ENCODE assay signal across 11 mouse cellular contexts in the genomic region with DNA sequence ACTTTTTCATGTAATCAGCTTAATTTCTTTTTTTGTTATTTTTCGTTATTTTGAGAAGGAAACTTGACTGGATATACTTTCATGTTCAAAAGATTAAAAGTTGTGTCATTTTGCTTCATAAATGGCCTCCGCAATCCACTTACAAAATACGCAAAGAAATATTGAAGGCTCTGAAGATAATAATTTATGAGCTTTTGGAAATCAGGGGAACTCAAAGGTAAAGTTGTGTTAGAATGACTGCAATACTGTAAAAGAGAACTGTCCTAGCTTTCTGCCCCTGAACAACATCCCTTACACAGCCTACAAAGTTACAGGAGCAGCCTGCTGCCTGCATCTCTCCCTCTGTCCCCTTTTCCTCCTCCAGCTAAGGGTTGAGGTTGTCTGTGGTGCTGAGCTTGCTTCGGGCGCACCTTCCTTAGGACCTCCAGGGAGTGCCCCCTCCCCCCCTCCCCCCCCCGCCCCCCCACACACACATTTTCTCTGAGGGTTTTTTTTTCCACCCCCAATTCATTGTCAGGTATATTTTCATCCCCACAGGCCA.
DNase-seq lines count a peak whose midpoint lies in the region; ATAC-seq lines count a peak whose summit lies in the region.
"Had no signal": no experiment of that assay in that cellular context is flagged by ENCODE, and none has a peak within 500 bp of the region (broad histone marks: within the 10 kb centered on the region; RNA-seq: fewer than 3 reads in every experiment).

No protein-coding gene starts in this region.

- H3K4me3 ChIP-seq in heart, embryonic 12.5 days, result no peak overlapping the region
- no peak overlapping the region for H3K4me3 ChIP-seq in hindbrain, embryonic 10.5 days
- peak overlapping the region; percentile 58; the same call in 1 of the 2 replicates for H3K4me3 ChIP-seq in limb, embryonic 10.5 days
- no peak overlapping the region for H3K4me3 ChIP-seq in forebrain, embryonic 16.5 days (replicated peaks; ENCODE audit: low read length)

- H3K9me3 ChIP-seq in heart, embryonic 12.5 days (replicated peaks), result no peaks in the 10 kb centered on the region
- H3K9me3 ChIP-seq in hindbrain, embryonic 10.5 days, result no peaks in the 10 kb centered on the region
- no peaks in the 10 kb centered on the region for H3K9me3 ChIP-seq in limb, embryonic 10.5 days (replicated peaks)
- H3K9me3 ChIP-seq in forebrain, embryonic 16.5 days (ENCODE audit: control insufficient read depth, low read length), result no peaks in the 10 kb centered on the region

- H3K4me2 ChIP-seq in heart, embryonic 12.5 days, result 0 out of 2 replicates have a peak overlapping the region, but pooled peaks have one; percentile 82
- no peak overlapping the region for H3K4me2 ChIP-seq in forebrain, embryonic 16.5 days (ENCODE audit: low read length)

- H3K27me3 ChIP-seq in heart, embryonic 12.5 days (replicated peaks), result peaks cover 11% of the 10 kb centered on the region; the same call in 1 of the 2 replicates
- H3K27me3 ChIP-seq in hindbrain, embryonic 10.5 days (ENCODE audit: insufficient read depth, poor library complexity, severe bottlenecking), result peaks cover 58% of the 10 kb centered on the region
- peaks cover 44% of the 10 kb centered on the region for H3K27me3 ChIP-seq in limb, embryonic 10.5 days (ENCODE audit: low read depth, poor library complexity, severe bottlenecking)
- peaks cover 27% of the 10 kb centered on the region for H3K27me3 ChIP-seq in forebrain, embryonic 16.5 days (replicated peaks; ENCODE audit: control insufficient read depth, insufficient read depth, low read length)

- H3K9ac ChIP-seq in heart, embryonic 12.5 days, result no peak overlapping the region
- no peak overlapping the region for H3K9ac ChIP-seq in forebrain, embryonic 16.5 days (replicated peaks; ENCODE audit: low read depth, low read length)

- DNase-seq in heart, adult 18-20 months, result no peak
- DNase-seq in 3T3-L1 (ENCODE audit: low read depth, low spot score), result peak; percentile 39
- DNase-seq in hindbrain, embryonic 10.5 days (ENCODE audit: low spot score), result no peak
- no peak for DNase-seq in limb, embryonic 10.5 days (ENCODE audit: low spot score)
- no peak for DNase-seq in layer of hippocampus, postnatal 10 days (ENCODE audit: low spot score in 2 of 2)
- no peak for DNase-seq in adrenal gland, postnatal 4 days (ENCODE audit: low spot score in 2 of 2)
- DNase-seq: kidney, postnatal 14 days had no signal

- whole genome bisulfite sequencing in heart, embryonic 12.5 days, result 47% methylated on average over 5 of the region's 6 CpGs
- WGBS in hindbrain, embryonic 10.5 days, result 24% methylated on average over 5 of the region's 6 CpGs
- 16% methylated on average over 5 of the region's 6 CpGs for WGBS in limb, embryonic 10.5 days
- 20% methylated on average over 5 of the region's 6 CpGs for whole genome bisulfite sequencing in forebrain, embryonic 16.5 days

- ATAC-seq in heart, embryonic 12.5 days (ENCODE audit: insufficient number of reproducible peaks, low FRiP score), result no peak
- ATAC-seq in forebrain, embryonic 16.5 days, result no peak
- ATAC-seq: CD4-positive, CD25-positive, alpha-beta regulatory T cell, adult 4 months; midbrain, embryonic 16.5 days had no signal

- H3K4me1 ChIP-seq in heart, embryonic 12.5 days (replicated peaks), result peaks cover 18% of the 10 kb centered on the region
- peaks cover 53% of the 10 kb centered on the region for H3K4me1 ChIP-seq in hindbrain, embryonic 10.5 days (replicated peaks)
- peaks cover 60% of the 10 kb centered on the region for H3K4me1 ChIP-seq in limb, embryonic 10.5 days
- H3K4me1 ChIP-seq in forebrain, embryonic 16.5 days (replicated peaks; ENCODE audit: control insufficient read depth, insufficient read depth, low read length), result peaks cover 10% of the 10 kb centered on the region

- no peak overlapping the region for H3K27ac ChIP-seq in heart, embryonic 12.5 days (ENCODE audit: poor library complexity, severe bottlenecking)
- peak overlapping the region; percentile 17; the same call in 1 of the 2 replicates for H3K27ac ChIP-seq in hindbrain, embryonic 10.5 days
- peak overlapping the region; percentile 91; the same call in 1 of the 2 replicates for H3K27ac ChIP-seq in limb, embryonic 10.5 days
- H3K27ac ChIP-seq in forebrain, embryonic 16.5 days (ENCODE audit: low read length), result no peak overlapping the region

- no peaks in the 10 kb centered on the region for H3K36me3 ChIP-seq in heart, embryonic 12.5 days
- no peaks in the 10 kb centered on the region for H3K36me3 ChIP-seq in hindbrain, embryonic 10.5 days
- no peaks in the 10 kb centered on the region for H3K36me3 ChIP-seq in limb, embryonic 10.5 days
- no peaks in the 10 kb centered on the region for H3K36me3 ChIP-seq in forebrain, embryonic 16.5 days (ENCODE audit: control insufficient read depth, insufficient read depth)

Comparison
In these comparisons a context has a peak if more than half of its experiments do, and no peak if none do; other contexts are left out.
1. H3K27ac ChIP-seq: peak in hindbrain, embryonic 10.5 days (single experiment) and limb, embryonic 10.5 days (single experiment); none in heart, embryonic 12.5 days (single experiment) and forebrain, embryonic 16.5 days (single experiment).